Mouse (Mus musculus) CH12F3 (cell line): ENCODE data around the gene Pcsk6.
"Not testable (repeated sequence)": the region's sequence is repeated elsewhere in the genome, so short reads cannot be mapped to it uniquely, and the experiment has no call there.

Experiments used
- in situ Hi-C: fragments of 300-500 bp; cut with MboI; formaldehyde crosslinking; loops from 2 replicates; pipeline ENCODE4 v1.14.3; 2020; ENCODE audit warnings: low sequenced_read_pairs

Pcsk6 gene

DNA sequence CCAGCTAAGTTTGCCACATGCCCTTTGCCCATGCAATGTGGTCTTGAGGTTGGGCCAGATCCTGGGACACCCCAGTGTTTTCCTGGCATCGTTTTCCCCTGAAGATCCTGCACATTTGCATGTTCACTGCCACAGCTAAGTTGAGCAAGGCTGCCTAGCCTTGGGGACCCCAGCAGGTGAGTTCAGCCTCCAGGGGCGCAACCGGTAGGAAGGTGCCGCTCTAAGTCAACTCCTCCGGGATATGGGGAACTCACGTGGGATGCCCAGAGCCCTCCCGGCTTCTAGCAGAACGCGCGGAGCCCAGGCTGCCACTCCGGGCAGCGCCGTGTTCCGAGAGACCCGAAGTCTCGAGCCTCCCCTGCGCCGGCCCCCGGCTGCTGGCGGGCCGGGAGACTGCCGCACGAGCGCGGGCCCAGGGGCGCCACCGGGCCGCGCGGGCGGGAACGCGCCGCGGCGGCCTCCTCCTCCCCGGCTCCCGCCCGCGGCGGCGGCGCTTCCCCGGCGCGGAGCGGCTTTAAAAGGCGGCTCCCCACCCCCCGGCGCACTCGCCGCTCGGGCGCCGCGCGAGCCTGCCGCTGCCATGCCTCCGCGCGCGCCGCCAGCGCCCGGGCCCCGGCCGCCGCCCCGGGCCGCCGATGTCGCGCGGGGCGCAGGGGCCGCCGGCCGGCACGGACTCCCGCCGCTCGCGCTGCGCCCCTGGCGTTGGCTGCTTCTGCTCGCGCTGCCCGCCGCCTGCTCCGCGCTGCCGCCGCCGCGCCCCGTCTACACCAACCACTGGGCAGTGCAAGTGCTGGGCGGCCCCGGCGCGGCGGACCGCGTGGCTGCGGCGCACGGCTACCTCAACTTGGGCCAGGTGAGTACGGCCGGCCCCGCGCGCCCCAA lies at the start of gene Pcsk6:
Gene Pcsk6 (plus strand): TSS at position 144 of the 882 bp plus-strand sequence.
- in situ Hi-C loops: no loop called here

DNA sequence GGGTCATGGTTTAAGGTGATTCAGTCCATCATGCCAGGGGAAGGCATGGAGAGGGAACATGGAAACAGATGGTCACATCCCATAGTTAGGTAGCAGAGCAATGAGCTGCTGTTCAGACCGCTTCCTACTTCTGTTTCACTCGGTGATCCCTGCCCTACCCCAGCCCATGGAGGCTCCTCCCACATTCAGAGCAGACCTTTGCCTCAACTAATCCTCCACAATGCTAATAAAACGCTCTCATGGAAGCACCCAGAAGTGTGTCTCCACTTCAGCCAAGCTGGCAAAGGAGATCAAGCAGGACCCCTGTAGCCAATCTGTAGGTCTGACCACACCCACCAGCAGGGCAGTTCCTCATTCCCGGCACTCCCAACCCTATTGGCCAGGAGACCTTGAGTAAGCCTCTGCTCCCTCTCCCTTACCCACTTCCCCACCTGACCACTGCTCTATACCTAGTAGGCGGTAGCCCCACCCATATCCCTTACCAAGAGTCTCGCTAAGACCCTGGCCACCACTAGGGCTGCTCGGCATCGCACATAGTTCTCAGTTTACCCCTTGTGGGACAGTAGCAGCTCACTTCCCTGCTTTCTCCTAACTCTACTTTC lies 47.8 kb upstream of the Pcsk6 start:
- in situ Hi-C loops: no loop called here

DNA sequence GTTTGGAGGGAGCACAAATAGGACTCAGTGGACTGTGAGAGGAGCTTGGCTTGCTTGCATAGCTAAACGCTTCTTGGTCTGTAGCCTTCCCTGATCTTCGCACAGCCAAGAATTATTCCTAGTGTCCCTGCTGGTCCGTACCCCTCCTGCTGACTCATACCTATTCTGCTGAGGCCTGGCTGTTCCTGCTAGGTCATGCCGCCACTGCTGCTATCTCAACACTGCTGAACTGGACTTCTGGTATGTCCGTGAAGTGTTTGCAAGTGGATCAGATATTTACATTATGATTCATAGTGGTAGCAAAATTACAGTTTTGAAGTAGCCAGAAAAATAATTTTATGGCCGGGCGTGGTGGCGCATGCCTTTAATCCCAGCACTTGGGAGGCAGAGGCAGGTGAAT lies 44.0 kb upstream of the Pcsk6 start:
- in situ Hi-C loops: no loop called here

DNA sequence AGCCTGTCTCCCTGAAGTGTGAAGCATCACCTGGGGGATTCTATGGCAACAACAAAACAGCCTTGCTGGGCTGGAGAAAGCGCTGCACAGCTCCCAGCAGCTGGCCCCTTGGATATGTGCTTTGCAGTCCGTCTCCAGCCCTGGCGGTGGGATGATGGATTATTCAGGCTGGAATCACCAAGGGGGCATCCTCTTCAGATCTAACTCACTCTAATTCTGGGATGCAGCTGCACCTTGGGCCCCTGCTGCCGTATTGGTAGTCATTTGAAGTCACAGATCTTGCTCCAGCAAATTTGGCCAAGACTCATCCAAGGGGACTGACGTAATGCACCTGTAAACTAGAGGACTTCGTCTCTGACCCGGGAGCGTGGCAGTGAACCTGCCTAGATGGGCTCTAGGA lies 41.1 kb upstream of the Pcsk6 start:
- in situ Hi-C loops: no loop called here

DNA sequence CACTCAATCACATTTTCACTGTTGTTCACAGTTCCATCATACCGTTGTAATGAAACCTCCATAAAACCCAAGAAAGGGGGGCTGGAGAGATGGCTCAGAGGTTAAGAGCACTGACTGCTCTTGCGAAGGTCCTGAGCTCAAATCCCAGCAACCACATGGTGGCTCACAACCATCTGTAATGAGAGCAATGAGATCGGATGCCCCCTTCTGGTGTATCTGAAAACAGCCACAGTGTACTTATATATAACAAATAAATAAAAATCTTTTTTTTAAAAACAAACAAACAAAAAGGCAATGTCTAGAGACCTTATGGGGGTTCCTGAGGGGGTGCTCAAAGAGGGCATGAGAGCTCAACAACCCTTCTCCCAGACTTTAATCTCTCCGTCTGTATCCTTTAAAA lies 39.6 kb upstream of the Pcsk6 start:
- in situ Hi-C loops: not testable (repeated sequence)

DNA sequence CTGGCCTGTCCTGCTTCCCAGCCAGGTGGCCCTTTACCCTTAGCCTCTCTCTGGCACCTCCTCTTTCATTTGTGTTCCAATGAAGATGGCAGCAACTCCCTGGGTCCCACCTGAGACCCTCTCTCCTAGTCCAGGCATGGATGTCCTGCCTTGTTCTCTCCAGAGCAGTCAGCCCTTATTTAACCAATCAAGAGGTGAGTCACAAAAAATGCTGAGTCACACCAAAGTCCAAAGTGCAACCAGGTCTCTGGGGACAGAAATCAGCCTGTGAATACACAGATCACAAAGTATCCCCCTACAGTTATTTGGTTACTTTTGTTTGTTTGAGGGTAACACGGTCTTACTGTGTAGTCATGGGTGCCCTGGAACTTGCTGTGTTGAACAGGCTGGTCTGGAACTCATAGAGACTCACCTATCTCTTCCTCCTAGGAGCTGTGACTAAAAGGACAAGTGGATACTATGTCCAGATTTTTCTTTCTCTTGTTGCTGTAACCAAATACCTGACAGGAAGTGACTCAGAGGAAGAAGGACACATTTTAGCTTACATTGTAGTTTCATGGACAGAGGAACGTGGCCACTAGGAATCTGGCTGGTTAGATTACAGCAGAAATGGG lies 38.9 kb upstream of the Pcsk6 start:
- in situ Hi-C loops: no loop called here

DNA sequence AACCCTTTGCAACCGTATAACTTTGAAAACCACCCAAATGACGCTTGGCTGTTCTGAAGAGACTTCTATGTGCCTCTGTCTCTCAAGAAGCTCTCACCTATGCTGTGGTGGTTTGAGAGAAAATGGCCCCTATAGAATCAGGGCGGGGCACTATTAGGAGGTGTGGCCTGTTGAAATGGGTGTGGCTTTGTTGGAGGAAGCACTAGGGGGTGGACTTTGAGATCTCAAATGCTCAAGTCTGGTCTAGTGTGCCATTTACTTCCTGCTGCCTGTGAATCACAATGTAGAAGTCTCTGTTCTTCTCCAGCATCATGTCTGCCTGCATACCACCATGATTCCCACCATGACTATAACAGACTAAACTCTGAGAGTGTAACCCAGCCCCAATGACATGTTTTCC lies 21.8 kb upstream of the Pcsk6 start:
- in situ Hi-C loops: no loop called here

DNA sequence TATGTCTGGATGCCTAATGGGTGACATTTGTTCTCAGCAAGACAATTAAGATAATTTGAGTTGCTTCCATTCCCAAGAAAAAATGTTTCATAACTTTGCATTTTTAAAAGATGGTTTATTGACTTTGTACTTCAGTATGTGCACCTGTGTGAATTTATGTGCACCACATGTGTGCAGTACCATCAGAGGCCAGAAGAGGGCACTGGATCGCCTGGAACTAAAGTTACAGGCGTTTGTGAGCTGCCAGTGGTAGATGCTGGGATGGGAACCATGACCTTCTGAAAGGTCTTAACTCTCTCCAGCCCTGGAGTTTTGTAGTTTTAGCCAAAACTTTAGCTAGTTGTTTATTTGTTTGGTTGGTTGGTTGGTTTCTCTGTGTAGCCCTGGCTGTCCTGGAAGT lies 18.3 kb upstream of the Pcsk6 start:
- in situ Hi-C loops: no loop called here

DNA sequence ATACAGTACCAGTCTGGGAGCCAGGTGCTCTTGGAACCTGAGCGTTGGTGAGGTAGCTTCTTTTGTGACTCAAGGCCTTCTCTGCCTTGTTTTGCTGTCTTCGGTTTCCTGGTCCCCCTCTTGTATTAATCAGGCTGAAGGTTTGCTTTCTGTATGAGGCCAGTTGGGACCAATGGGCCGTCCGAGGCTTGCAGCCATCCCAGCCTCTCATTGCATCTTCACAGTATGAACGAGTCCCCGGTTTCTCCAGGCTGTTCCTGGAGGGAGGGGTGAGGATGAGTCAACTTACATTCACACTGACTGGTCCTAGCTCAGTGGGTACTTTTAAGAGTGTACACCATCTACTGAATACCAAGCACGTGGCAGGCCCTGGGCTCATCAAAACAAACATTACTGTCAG lies 553 bp upstream of the Pcsk6 start:
- in situ Hi-C loops: no loop called here

DNA sequence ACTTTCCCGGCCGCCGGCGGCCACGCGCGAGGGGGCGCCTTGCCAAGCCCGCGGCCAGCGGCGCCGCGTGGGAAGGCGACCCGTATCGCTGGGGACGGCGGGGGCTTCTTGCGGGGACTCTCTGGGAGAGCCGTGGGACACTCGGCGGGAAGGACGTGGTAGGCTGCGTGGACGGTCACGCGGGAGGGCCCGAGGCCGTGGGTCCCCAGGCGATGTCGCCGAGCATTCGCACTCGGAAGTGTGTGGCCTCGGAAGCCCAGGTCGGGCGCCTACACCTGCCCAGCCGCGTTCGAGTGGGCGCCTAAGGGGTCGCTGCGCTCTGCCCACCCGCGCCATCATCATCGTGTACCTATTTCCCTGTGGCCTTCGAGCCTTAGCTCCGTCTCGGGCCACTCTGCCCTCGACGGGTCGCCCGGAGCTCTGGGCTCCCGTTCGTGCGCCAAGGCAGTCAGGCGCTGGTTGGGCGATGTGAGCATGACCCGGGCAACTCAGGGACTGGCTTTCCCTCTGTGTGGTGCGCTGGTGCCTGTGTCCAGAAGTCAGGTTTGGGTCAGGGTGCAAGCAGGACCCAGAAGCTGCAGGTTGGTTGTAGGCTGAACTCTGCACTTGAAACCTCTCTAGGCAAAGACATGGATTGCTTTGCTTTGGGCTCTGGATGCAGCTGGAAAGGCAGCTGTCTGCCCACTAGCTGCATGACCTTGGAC lies 1.1 kb downstream of the Pcsk6 start:
- in situ Hi-C loops: no loop called here

DNA sequence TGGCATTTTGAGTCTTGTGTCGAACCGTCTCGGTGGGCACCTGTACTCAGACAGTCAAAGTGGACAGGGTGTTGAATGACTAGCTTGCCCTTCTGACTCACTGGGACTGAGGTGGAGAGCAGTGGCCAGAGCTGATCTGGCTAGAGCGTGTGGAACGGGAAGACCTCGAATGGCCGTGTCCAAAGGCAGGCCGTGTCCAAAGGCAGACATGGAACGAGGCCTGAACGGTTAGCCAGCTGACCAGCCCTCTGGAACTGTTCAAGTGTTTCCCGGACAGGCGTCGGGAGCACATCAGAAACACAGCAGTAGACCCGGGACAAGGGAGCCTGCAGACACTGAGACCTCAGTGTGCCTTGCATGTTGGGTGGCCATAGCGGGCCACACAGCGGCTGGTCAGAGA lies 7.6 kb downstream of the Pcsk6 start:
- in situ Hi-C loops: no loop called here

DNA sequence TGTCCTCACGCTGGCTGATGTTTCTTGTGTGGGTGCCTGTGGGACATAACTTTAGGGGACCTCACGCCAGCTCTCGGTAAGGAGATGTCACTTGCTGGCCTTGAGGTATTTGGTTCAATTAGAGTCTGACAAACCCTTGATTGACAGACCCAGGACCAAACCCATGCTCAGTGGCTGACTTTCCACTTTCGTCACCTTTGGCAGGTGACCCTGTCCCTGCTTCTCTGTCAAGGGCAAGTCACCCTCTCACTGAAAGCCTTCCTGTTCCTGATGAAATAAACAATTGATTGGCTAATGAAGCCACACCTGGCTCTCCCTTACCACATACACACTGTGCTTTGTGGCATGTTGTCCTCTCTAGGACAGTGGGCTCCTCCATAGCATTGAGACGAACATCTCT lies 8.3 kb downstream of the Pcsk6 start:
- in situ Hi-C loops: no loop called here

DNA sequence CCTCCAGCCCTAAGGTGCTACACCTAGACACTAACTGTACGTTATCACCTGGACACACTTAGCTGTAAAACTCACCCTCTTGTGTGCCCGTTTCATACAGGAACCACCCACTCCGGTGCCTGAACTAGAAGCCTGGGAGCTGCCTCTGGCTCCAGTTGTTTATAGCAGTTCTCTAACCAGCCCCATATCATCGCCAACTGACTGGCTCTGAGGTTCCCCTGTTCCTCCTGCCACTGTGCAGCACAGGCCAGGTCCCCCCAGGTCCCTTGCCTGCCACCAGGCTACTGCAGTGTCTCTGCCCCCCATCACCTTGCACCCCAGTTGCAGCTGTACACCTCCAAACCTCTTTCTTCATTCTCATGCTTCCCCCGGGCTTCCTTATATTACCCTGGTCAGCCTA lies 8.7 kb downstream of the Pcsk6 start:
- in situ Hi-C loops: no loop called here

DNA sequence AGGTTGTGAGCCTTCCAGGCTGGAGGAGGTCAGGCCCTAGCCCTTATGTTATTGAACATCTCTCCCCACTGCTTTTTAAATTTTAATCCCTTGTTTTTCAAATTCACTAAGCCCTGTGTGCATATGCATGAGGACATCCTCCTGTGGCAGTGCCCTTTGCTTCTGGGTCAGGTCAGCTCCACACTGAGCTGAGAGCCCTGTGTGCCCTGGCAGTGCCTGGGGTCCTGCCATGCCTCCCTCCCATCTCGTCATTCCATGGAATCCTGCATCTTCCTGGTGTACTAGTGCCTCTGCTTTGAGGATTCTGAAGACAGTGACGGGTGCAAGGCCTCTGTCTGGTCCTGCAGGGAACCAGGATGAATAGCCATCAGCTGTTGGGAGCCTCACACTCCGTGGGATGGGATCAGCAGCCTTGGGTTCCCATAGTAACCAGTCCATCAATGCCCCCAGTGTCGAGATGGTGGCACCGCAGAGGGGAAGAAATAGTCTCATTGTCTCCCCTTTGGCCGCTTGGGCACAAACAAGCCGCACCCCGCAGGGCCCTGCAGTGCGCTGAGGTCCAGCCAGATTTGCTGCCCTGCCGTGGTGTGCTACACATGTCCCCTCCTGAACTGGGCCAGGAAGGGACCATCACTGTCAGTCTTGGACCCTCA lies 9.5 kb downstream of the Pcsk6 start:
- in situ Hi-C loops: no loop called here

DNA sequence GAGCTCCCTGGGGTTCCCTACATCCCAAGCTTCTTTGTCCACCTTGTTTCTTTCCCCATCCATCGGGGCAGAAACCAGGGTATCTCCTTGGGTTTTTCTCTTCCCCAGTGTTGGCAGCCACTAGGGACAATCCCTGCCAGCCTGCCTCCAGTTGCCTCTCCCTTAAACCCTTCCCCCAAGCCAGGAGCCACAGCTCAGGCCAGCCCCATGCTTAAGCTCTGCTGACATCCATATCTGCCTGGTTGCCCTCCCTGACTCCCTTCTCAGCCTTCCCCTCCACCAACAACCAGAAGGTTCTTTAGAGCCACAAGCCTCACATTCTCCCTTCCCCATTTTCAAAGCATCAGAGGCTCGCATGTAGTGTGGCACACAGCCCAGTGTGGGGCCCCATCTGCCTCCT lies 10.3 kb downstream of the Pcsk6 start:
- in situ Hi-C loops: no loop called here

DNA sequence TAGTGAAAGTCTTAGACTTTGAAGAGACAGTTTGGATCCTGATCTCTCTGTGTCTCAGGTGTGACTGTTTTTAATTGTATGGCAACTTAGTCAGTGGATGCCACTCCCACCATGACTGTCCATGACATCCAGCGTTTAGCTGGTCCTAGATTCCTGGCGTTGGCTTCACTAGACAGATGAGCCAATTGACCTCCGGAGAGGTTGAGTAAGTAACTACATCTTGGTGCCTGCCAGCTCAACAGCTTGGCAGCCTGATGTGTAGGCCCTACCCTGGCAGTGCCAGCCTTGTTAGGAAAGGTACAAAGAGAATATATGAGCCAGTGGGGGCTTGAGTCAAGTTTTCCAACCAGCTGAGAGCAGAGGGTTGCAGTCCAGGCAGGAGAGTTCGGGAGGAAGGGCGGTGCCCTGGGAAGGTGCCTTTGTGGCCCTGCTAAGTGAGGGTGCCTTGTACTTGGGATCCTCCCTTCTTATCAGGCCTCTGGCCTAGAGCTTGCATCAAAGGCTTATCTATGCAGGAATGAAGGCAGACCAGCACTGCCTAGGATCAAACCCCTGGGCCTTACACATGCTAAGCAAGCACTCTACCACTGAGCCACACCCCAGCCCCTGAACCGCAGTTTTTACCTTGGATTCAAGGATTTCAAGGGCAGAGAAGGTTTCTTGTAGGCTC lies 11.8 kb downstream of the Pcsk6 start:
- in situ Hi-C loops: no loop called here

DNA sequence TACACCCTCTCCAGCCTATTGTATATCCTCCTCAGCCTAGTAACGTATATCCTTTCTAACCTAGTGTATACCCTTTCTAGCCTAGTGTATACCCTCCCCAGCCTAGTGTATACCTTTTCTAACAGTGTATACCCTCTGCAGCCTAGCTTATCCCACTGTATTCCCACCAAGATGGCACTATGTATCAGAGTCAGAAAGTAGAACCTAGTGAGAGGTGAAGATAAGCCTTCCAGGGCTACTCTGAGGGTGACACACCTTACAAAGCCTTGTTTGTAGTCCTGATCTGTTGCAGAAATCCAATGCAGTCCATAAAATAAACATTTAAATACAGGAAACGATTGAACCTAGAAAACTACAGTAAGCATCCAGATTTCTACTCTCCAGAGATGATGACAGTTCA lies 12.4 kb downstream of the Pcsk6 start:
- in situ Hi-C loops: no loop called here

DNA sequence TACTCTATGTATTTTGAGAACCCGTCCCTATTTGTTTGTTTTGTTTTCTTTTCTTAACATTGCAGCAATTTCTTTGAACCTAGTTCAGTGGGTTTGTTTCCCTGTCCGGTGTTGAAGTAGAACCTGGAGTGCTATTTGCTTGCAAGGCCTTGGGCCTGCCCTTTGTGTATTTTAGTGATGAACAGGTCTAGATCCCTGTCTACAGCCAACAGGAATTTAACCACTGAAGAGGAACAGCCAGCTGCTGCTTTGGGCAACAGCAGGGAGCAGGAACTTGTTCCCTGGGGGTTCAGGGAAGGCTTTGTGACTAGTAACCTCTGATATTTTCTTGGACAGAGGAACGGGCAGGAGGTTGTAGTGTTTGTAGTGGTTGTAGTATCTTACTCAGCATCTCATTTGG lies 15.1 kb downstream of the Pcsk6 start:
- in situ Hi-C loops: no loop called here

DNA sequence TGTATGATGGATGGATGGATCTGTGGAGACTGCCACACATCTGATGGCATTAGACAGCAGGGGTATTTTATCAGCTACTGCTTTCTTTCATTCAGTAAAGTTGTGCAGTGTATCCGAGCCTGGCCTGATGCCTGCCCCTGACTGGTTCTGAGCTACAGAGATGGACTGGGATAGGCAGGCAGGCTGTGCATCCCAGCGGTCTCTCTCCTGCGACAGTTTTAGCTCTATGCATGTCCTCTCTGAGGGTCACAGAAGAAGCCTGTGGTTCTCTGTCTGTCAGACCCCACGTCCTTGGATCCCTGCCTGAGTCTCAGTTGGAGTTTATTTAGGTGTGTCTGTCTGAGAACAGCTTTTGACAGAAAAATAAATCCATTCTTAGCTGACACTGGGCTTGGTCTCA lies 16.7 kb downstream of the Pcsk6 start:
- in situ Hi-C loops: no loop called here

DNA sequence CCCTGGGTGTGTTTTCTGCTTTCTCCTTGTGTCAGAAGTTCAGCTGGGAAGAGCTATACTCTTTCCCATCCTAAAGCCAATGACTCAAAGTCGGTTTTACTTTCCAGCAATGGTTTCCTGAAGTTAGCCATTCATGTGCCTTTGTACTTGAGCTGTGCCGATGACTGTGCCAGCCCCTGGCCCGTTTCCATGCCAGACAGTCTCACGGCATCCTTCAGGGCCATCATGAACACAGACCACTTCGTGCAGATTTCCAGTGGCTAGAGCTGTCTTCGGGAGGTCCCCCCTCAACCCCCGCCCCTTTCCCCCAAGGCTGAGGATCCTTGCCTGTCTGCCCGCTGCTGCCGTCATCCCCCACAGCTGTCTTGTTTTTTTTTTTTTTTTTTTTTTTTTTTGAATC lies 17.8 kb downstream of the Pcsk6 start:
- in situ Hi-C loops: no loop called here
